8 mouse cellular contexts compared by ENCODE assay signal in the genomic region with DNA sequence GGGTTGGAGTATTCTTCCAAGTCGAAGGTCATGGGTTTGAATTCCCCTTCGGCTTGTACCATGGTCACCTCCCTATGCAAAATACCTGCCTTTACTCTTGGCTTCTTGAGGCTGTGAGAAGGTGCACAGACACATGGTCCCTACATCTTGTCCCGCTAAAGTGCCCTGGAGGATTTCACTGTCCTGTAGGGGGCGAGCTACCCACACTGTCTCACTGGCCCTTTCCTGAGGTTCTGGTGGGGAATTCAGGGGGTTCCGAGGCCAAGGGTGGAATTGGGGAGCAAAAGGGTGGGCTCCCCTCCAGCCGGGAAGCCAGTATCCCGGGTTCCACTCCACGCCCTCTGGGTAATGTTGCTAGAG.
DNase-seq lines count a peak whose midpoint lies in the region; ATAC-seq and TF ChIP-seq lines count a peak whose summit lies in the region.
"Not testable (repeated sequence)": the region's sequence is repeated elsewhere in the genome, so short reads cannot be mapped to it uniquely, and the experiment has no call there.

No protein-coding gene starts in this region.

- H3K9ac ChIP-seq in forebrain, embryonic 11.5 days (ENCODE audit: low read length), result peak overlapping the region; percentile 84
- H3K9ac ChIP-seq in heart, embryonic 15.5 days, result peak overlapping the region; percentile 80
- peak overlapping the region; percentile 58; the same call in 1 of the 2 replicates for H3K9ac ChIP-seq in intestine, postnatal 0 days (ENCODE audit: low read depth, low read length)
- H3K9ac ChIP-seq in liver, embryonic 11.5 days (ENCODE audit: low read depth, low read length), result peak overlapping the region; percentile 32; the same call in 1 of the 2 replicates

- not testable (repeated sequence) for H3K9me3 ChIP-seq in forebrain, embryonic 11.5 days (ENCODE audit: control insufficient read depth, low read length); heart, embryonic 15.5 days (replicated peaks); intestine, postnatal 0 days (ENCODE audit: control insufficient read depth); liver, embryonic 11.5 days (ENCODE audit: control insufficient read depth, low read length); midbrain, embryonic 10.5 days (replicated peaks)

- not testable (repeated sequence) for H3K4me1 ChIP-seq in forebrain, embryonic 11.5 days (replicated peaks; ENCODE audit: control insufficient read depth, insufficient read depth, low read length); heart, embryonic 15.5 days (replicated peaks); intestine, postnatal 0 days (replicated peaks; ENCODE audit: control insufficient read depth, insufficient read depth, low read length); liver, embryonic 11.5 days (replicated peaks; ENCODE audit: control insufficient read depth, insufficient read depth, low read length); small intestine, adult 2 months (ENCODE audit: control insufficient read depth, insufficient read depth, insufficient read length, low read length)
- peaks cover 17% of the 10 kb centered on the region for H3K4me1 ChIP-seq in midbrain, embryonic 10.5 days

- not testable (repeated sequence) for H3K27me3 ChIP-seq in forebrain, embryonic 11.5 days (ENCODE audit: control insufficient read depth, insufficient read depth, low read length); heart, embryonic 15.5 days; intestine, postnatal 0 days (replicated peaks; ENCODE audit: control insufficient read depth, insufficient read depth, low read length); liver, embryonic 11.5 days (replicated peaks; ENCODE audit: control insufficient read depth, insufficient read depth, low read length); midbrain, embryonic 10.5 days (ENCODE audit: low read depth, poor library complexity, severe bottlenecking); small intestine, adult 2 months (ENCODE audit: control insufficient read depth, insufficient read depth, low read length)

- TF ChIP-seq POLR2A in small intestine, adult 2 months (IDR thresholded peaks at IDR 0.05; ENCODE audit: low read depth, low read length), result not testable (repeated sequence)

- WGBS in forebrain, embryonic 11.5 days, result 5% methylated on average over 8 of the region's 8 CpGs
- WGBS in heart, embryonic 15.5 days, result 7% methylated on average over 8 of the region's 8 CpGs
- WGBS in intestine, postnatal 0 days, result 2% methylated on average over 8 of the region's 8 CpGs
- 4% methylated on average over 8 of the region's 8 CpGs for WGBS in liver, embryonic 11.5 days
- WGBS in midbrain, embryonic 10.5 days, result 3% methylated on average over 8 of the region's 8 CpGs
- whole genome bisulfite sequencing in small intestine, adult 2 months, result 2% methylated on average over 8 of the region's 8 CpGs

- not testable (repeated sequence) for H3K36me3 ChIP-seq in forebrain, embryonic 11.5 days (ENCODE audit: control insufficient read depth, insufficient read depth, low read length); heart, embryonic 15.5 days; intestine, postnatal 0 days (ENCODE audit: control insufficient read depth, insufficient read depth); liver, embryonic 11.5 days (ENCODE audit: control insufficient read depth, insufficient read depth, low read length); midbrain, embryonic 10.5 days; small intestine, adult 2 months (ENCODE audit: control insufficient read depth, insufficient read depth, low read length)

- H3K27ac ChIP-seq in forebrain, embryonic 11.5 days (ENCODE audit: low read depth, low read length), result 0 out of 2 replicates have a peak overlapping the region, but pooled peaks have one; percentile 31
- peak overlapping the region; percentile 62 for H3K27ac ChIP-seq in heart, embryonic 15.5 days
- H3K27ac ChIP-seq in intestine, postnatal 0 days (ENCODE audit: low read depth, low read length), result peak overlapping the region; percentile 46; the same call in 1 of the 2 replicates
- H3K27ac ChIP-seq in liver, embryonic 11.5 days (ENCODE audit: low read depth, low read length); small intestine, adult 2 months (ENCODE audit: insufficient read depth, low read depth, low read length): not testable (repeated sequence)
- H3K27ac ChIP-seq in midbrain, embryonic 10.5 days (replicated peaks), result peak overlapping the region; percentile 96

- peak overlapping the region; percentile 71 for H3K4me3 ChIP-seq in forebrain, embryonic 11.5 days (ENCODE audit: low read depth, low read length)
- peak overlapping the region; percentile 90 for H3K4me3 ChIP-seq in heart, embryonic 15.5 days
- peak overlapping the region; percentile 67 for H3K4me3 ChIP-seq in intestine, postnatal 0 days (ENCODE audit: low read depth, low read length)
- peak overlapping the region; percentile 76 for H3K4me3 ChIP-seq in liver, embryonic 11.5 days (ENCODE audit: low read depth, low read length)
- H3K4me3 ChIP-seq in midbrain, embryonic 10.5 days, result peak overlapping the region; percentile 87
- H3K4me3 ChIP-seq in small intestine, adult 2 months (ENCODE audit: low read depth, low read length), result peak overlapping the region; percentile 89

- H3K4me2 ChIP-seq in forebrain, embryonic 11.5 days (ENCODE audit: low read depth, low read length, severe bottlenecking), result peak overlapping the region; percentile 64
- peak overlapping the region; percentile 79 for H3K4me2 ChIP-seq in heart, embryonic 15.5 days
- H3K4me2 ChIP-seq in intestine, postnatal 0 days (replicated peaks; ENCODE audit: low read depth), result peak overlapping the region; percentile 92
- H3K4me2 ChIP-seq in liver, embryonic 11.5 days, result peak overlapping the region; percentile 88

- DNase-seq in forebrain, embryonic 11.5 days (ENCODE audit: low spot score); liver, embryonic 11.5 days (ENCODE audit: low spot score); midbrain, embryonic 10.5 days (ENCODE audit: low spot score): not testable (repeated sequence)

- ATAC-seq in CD4-positive, CD25-positive, alpha-beta regulatory T cell, adult 4 months, result peak; percentile 69
- ATAC-seq in cerebellum, adult (ENCODE audit: insufficient number of reproducible peaks, low FRiP score, low TSS enrichment), result peak; percentile 20; the same call in 1 of the 2 replicates
- peak; percentile 66 for ATAC-seq in forebrain, embryonic 11.5 days (replicated peaks; ENCODE audit: low FRiP score)
- peak; percentile 69 for ATAC-seq in heart, embryonic 15.5 days (replicated peaks; ENCODE audit: insufficient number of reproducible peaks, insufficient read depth, low FRiP score, low read depth)
- ATAC-seq in intestine, postnatal 0 days, result peak; percentile 81
- peak; percentile 79 for ATAC-seq in liver, embryonic 11.5 days (replicated peaks; ENCODE audit: low FRiP score)

- peak; percentile 76 for TF ChIP-seq CTCF in intestine, postnatal 0 days (IDR thresholded peaks at IDR 0.05; ENCODE audit: low read depth)
- peak; percentile 65; the same call in 1 of the 2 replicates for TF ChIP-seq CTCF in small intestine, adult 2 months (IDR thresholded peaks at IDR 0.05; ENCODE audit: extremely low read depth, insufficient read length, insufficient replicate concordance, low read depth, low read length)

Comparison
In these comparisons a context has a peak if more than half of its experiments do, and no peak if none do; other contexts are left out.
1. ATAC-seq: peak in every context shown above with its lines; median percentile 81 in intestine, postnatal 0 days; 79 in liver, embryonic 11.5 days; 69 in CD4-positive, CD25-positive, alpha-beta regulatory T cell, adult 4 months; 69 in heart, embryonic 15.5 days; 66 in forebrain, embryonic 11.5 days; 20 in cerebellum, adult.
2. H3K9ac ChIP-seq: peak in every context shown above with its lines; median percentile 84 in forebrain, embryonic 11.5 days; 80 in heart, embryonic 15.5 days; 58 in intestine, postnatal 0 days; 32 in liver, embryonic 11.5 days.